Mouse (Mus musculus): Measurements from ENCODE around the gene Skp2.

Gene Skp2

GRCm38 (mm10) chr15:9124856-9125255 is 30.4 kb downstream of the Skp2 start:
- TF ChIP-seq GATA4 (IDR thresholded peaks at IDR 0.05; ENCODE audit: insufficient replicate concordance, low read length), result no peak

- no peak for TF ChIP-seq GATA4 (IDR thresholded peaks at IDR 0.05; ENCODE audit: insufficient replicate concordance, low read length)
Observed at GRCm38 (mm10) chr15:9122989-9123388, 32.2 kb downstream of the Skp2 start.

GRCm38 (mm10) chr15:9120081-9120480 is 35.1 kb downstream of the Skp2 start:
- TF ChIP-seq GATA4 (IDR thresholded peaks at IDR 0.05; ENCODE audit: insufficient replicate concordance, low read length), result no peak

- TF ChIP-seq GATA4 (IDR thresholded peaks at IDR 0.05; ENCODE audit: insufficient replicate concordance, low read length), result no peak
Observed at GRCm38 (mm10) chr15:9118852-9119251, 36.4 kb downstream of the Skp2 start.

- TF ChIP-seq GATA4 (IDR thresholded peaks at IDR 0.05; ENCODE audit: insufficient replicate concordance, low read length), result no peak
Observed at GRCm38 (mm10) chr15:9114599-9114998, 40.6 kb downstream of the Skp2 start.

GRCm38 (mm10) chr15:9114131-9114530 is 41.1 kb downstream of the Skp2 start:
- peak; percentile 54; the same call in 1 of the 2 replicates for TF ChIP-seq GATA4 (IDR thresholded peaks at IDR 0.05; ENCODE audit: insufficient replicate concordance, low read length)

- TF ChIP-seq GATA4 (IDR thresholded peaks at IDR 0.05; ENCODE audit: insufficient replicate concordance, low read length), result no peak
Observed at GRCm38 (mm10) chr15:9113556-9113955, 41.7 kb downstream of the Skp2 start.

GRCm38 (mm10) chr15:9111648-9112047 is 43.6 kb downstream of the Skp2 start:
- TF ChIP-seq GATA4 (IDR thresholded peaks at IDR 0.05; ENCODE audit: insufficient replicate concordance, low read length), result no peak

GRCm38 (mm10) chr15:9110526-9111347 is 44.5 kb downstream of the Skp2 start:
- TF ChIP-seq GATA4 (IDR thresholded peaks at IDR 0.05; ENCODE audit: insufficient replicate concordance, low read length), result no peak

GRCm38 (mm10) chr15:9106303-9107074 is 48.7 kb downstream of the Skp2 start:
- TF ChIP-seq GATA4 (IDR thresholded peaks at IDR 0.05; ENCODE audit: insufficient replicate concordance, low read length), result no peak

- TF ChIP-seq GATA4 (IDR thresholded peaks at IDR 0.05; ENCODE audit: insufficient replicate concordance, low read length), result no peak
Observed at GRCm38 (mm10) chr15:9100446-9101077, 54.7 kb downstream of the Skp2 start.

GRCm38 (mm10) chr15:9096865-9097264 is 58.4 kb downstream of the Skp2 start:
- TF ChIP-seq GATA4 (IDR thresholded peaks at IDR 0.05; ENCODE audit: insufficient replicate concordance, low read length), result no peak

- no peak for TF ChIP-seq GATA4 (IDR thresholded peaks at IDR 0.05; ENCODE audit: insufficient replicate concordance, low read length)
Observed at GRCm38 (mm10) chr15:9094366-9094750, 60.9 kb downstream of the Skp2 start.

GRCm38 (mm10) chr15:9093598-9094365 is 61.4 kb downstream of the Skp2 start:
- no peak for TF ChIP-seq GATA4 (IDR thresholded peaks at IDR 0.05; ENCODE audit: insufficient replicate concordance, low read length)

GRCm38 (mm10) chr15:9090662-9091061 is 64.6 kb downstream of the Skp2 start:
- no peak for TF ChIP-seq GATA4 (IDR thresholded peaks at IDR 0.05; ENCODE audit: insufficient replicate concordance, low read length)

Measured in liver, adult (tissue).